Mouse (Mus musculus): ENCODE data around the gene Mnx1. TPM values are rescaled to one million over a fixed set of nuclear protein-coding genes. Genes with fewer than 3 reads are reported as not detected.
A peak's percentile ranks its signal among the peaks of the same experiment; 100 is the strongest.

Mnx1 gene
- polyA plus RNA-seq (2012; rRNA removed) (not detected in 2 replicates), polyA plus RNA-seq (2014; fragmentation: Nextera tagmentation; extraction: Ambion mirVana) (not detected in 2 replicates)

DNA sequence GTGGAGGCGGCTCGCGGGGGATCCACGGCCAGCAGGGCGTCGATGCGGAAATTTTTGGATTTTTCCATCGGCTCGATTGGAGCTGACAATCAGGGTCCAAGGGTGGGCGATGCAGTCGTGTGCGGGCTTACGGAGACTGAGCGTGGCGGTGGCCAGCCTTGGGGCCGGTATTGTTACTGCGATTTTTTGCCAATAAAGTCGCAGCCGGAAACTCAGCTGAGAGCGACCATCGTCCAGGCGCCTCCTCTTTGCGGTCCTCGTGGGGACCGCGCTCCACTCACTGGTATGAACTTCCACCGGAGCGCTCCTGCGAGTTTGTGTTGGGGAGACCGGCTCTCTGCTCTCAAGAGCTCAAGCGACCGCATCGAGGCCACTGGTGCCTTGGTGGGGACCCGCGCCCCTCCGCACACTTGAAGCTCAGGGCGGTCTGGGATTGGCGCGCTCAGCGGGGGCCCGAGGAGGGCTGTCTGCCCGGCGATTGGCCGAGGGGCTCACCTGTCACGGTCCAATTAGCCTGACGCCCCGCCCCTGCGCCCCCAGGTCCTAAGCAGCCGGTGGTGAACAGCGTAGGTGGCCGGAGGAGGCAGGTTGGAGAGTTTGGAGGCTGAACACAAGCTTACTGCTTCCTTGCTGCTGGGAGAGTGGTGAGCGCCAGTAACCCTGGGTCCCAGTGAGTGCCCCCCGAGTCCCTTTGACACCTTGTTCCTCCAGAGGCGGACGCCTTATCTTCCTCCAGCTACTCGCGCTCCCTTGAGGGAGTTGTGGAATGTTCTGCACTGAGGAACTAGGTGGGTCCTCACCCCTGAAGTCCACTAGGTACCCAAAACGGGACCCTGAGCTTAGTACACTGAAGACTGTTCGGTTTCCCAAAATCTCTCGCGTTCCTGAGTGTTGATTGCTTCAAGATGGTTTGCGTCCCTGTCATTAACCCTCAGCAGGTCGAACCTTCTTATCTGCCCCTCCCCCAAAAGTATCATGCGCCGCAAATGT, at the start of gene Mnx1:
Mnx1 (minus strand) TSS at position 263 of the 990 bp plus-strand sequence.
- peak within 1 kb of the TSS in 1 of 2 experiments; percentile 1; a peak in 1 of 4 replicates for H3K4me3 ChIP-seq (ENCODE audit: insufficient read depth in 1 of 2, low read depth in 2 of 2, low read length in 2 of 2)
- peaks cover 93% of the 10 kb centered on the region for H3K27me3 ChIP-seq (ENCODE audit: control insufficient read depth, insufficient read depth, low read length)
- ATAC-seq (ENCODE audit: insufficient read depth) (no peak), DNase-seq (ENCODE audit: low read depth in 3 of 3, low spot score in 3 of 3) (no peak)
- no peaks in the 10 kb centered on the region for H3K9me3 ChIP-seq (ENCODE audit: control insufficient read depth, low read length)
- H3K4me1 ChIP-seq (replicated peaks; ENCODE audit: control insufficient read depth in 2 of 2, insufficient read depth in 2 of 2, low read length in 1 of 2) = no peaks in the 10 kb centered on the region
- H3K36me3 ChIP-seq (replicated peaks; ENCODE audit: control insufficient read depth, insufficient read depth, low read depth) = no peaks in the 10 kb centered on the region
- TF ChIP-seq EP300 (IDR thresholded peaks at IDR 0.05; ENCODE audit: low read depth) (no peak), CTCF (IDR thresholded peaks at IDR 0.05; ENCODE audit: low read depth) (no peak)
- peak within 1 kb of the TSS; percentile 18 for H3K4me2 ChIP-seq (ENCODE audit: low read depth)
- under 1% methylated on average over 65 of the region's 65 CpGs for WGBS (ENCODE audit: insufficient replicate concordance)
- no peak within 1 kb of the TSS for H3K27ac ChIP-seq
- H3K9ac ChIP-seq (replicated peaks) = no peak within 1 kb of the TSS

DNA sequence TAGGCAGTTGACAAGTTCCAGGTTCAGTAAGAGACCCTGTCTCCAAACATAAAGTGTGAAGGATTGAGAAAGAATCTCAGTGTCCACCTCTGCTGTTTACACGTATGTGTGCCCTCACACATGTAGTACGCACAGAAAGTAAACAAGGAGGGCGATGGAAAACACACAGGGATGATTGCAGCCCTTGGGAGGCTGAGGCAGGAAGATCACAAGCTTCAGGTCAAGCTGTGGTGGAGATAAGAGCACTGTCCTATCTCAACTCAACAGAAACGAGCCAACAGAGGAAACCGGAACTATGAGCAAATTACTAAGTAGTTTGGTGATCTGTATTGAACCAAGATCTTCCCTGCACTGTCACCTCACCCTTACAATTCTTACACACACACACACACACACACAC, 38.2 kb upstream of the Mnx1 start:
- no peaks in the 10 kb centered on the region for H3K9me3 ChIP-seq (ENCODE audit: control insufficient read depth, low read length)
- DNase-seq (ENCODE audit: low read depth in 3 of 3, low spot score in 3 of 3) (peak in 2 of 3 experiments; percentile 78 to 80), ATAC-seq (ENCODE audit: insufficient read depth) (0 out of 2 replicates have a peak, but pooled peaks have one; percentile 43)
- H3K27me3 ChIP-seq (ENCODE audit: control insufficient read depth, insufficient read depth, low read length) = no peaks in the 10 kb centered on the region
- H3K36me3 ChIP-seq (replicated peaks; ENCODE audit: control insufficient read depth, insufficient read depth, low read depth) = no peaks in the 10 kb centered on the region
- peaks cover 0 to 4% of the 10 kb centered on the region in 2 experiments; a peak in 1 of 4 replicates for H3K4me1 ChIP-seq (replicated peaks; ENCODE audit: control insufficient read depth in 2 of 2, insufficient read depth in 2 of 2, low read length in 1 of 2)
- H3K4me2 ChIP-seq (ENCODE audit: low read depth) = no peak overlapping the region
- WGBS (ENCODE audit: insufficient replicate concordance) = 45% methylated on average over 5 of the region's 5 CpGs
- H3K27ac ChIP-seq = no peak overlapping the region
- TF ChIP-seq EP300 (IDR thresholded peaks at IDR 0.05; ENCODE audit: low read depth) (no peak), CTCF (IDR thresholded peaks at IDR 0.05; ENCODE audit: low read depth) (no peak)
- no peak overlapping the region for H3K4me3 ChIP-seq (ENCODE audit: insufficient read depth in 1 of 2, low read depth in 2 of 2, low read length in 2 of 2)
- no peak overlapping the region for H3K9ac ChIP-seq (replicated peaks)

DNA sequence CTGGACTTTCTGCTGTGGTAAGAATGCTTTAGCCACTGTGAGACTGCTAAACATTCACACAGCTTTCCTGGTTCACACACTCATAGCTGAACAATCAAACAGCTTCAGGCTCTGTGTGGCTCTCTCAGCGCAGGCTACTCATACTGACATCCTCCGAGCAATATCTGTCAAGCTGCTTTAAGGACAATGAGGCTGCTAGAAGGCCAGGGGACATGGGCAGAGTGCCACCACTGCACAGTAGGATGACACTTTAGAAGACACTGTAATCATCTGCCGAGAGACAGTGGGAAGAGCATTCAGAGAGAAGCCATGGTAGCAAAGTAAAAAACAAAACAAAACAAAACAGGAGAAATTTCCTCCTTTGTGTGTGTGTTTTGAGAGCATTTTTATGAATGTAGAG, 37.6 kb upstream of the Mnx1 start:
- no peak overlapping the region for H3K4me2 ChIP-seq (ENCODE audit: low read depth)
- peaks cover 0 to 4% of the 10 kb centered on the region in 2 experiments; a peak in 1 of 4 replicates for H3K4me1 ChIP-seq (replicated peaks; ENCODE audit: control insufficient read depth in 2 of 2, insufficient read depth in 2 of 2, low read length in 1 of 2)
- WGBS (ENCODE audit: insufficient replicate concordance) = 56% methylated on average over 3 of the region's 3 CpGs
- no peak overlapping the region for H3K27ac ChIP-seq
- no peaks in the 10 kb centered on the region for H3K27me3 ChIP-seq (ENCODE audit: control insufficient read depth, insufficient read depth, low read length)
- TF ChIP-seq EP300 (IDR thresholded peaks at IDR 0.05; ENCODE audit: low read depth) = no peak
- no peak for TF ChIP-seq CTCF (IDR thresholded peaks at IDR 0.05; ENCODE audit: low read depth)
- H3K9ac ChIP-seq (replicated peaks) = no peak overlapping the region
- no peak overlapping the region for H3K4me3 ChIP-seq (ENCODE audit: insufficient read depth in 1 of 2, low read depth in 2 of 2, low read length in 2 of 2)
- H3K36me3 ChIP-seq (replicated peaks; ENCODE audit: control insufficient read depth, insufficient read depth, low read depth) = no peaks in the 10 kb centered on the region
- no peaks in the 10 kb centered on the region for H3K9me3 ChIP-seq (ENCODE audit: control insufficient read depth, low read length)
- ATAC-seq (ENCODE audit: insufficient read depth) (no peak), DNase-seq (ENCODE audit: low read depth in 3 of 3, low spot score in 3 of 3) (peak in 1 of 3 experiments; percentile 15)

DNA sequence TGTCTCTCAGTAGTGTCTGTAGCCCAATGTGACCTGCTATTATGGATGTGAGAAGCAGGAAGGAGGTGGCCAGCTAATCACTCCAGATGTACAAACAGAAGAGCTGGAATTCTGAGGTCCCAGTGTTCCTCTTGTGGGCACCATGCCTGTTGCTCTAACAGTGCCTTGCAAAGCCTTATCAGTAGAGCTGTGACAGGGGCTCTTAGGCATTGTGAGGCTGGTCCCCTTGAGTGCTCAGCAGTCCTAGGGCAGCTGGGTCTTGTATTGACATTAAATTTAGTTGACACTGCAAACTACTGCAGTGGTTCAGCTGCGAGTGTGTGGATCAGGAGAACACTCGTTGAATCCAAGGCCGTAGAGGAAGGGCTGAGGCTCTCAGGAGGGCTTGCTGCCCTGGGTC, 28.7 kb upstream of the Mnx1 start:
- H3K4me2 ChIP-seq (ENCODE audit: low read depth) = no peak overlapping the region
- no peaks in the 10 kb centered on the region for H3K36me3 ChIP-seq (replicated peaks; ENCODE audit: control insufficient read depth, insufficient read depth, low read depth)
- DNase-seq (ENCODE audit: low read depth in 3 of 3, low spot score in 3 of 3) (no peak), ATAC-seq (ENCODE audit: insufficient read depth) (no peak)
- H3K27ac ChIP-seq = no peak overlapping the region
- no peaks in the 10 kb centered on the region for H3K9me3 ChIP-seq (ENCODE audit: control insufficient read depth, low read length)
- WGBS (ENCODE audit: insufficient replicate concordance) = 46% methylated on average over 3 of the region's 3 CpGs
- TF ChIP-seq EP300 (IDR thresholded peaks at IDR 0.05; ENCODE audit: low read depth) (no peak), CTCF (IDR thresholded peaks at IDR 0.05; ENCODE audit: low read depth) (no peak)
- no peak overlapping the region for H3K4me3 ChIP-seq (ENCODE audit: insufficient read depth in 1 of 2, low read depth in 2 of 2, low read length in 2 of 2)
- no peaks in the 10 kb centered on the region for H3K4me1 ChIP-seq (replicated peaks; ENCODE audit: control insufficient read depth in 2 of 2, insufficient read depth in 2 of 2, low read length in 1 of 2)
- no peaks in the 10 kb centered on the region for H3K27me3 ChIP-seq (ENCODE audit: control insufficient read depth, insufficient read depth, low read length)
- no peak overlapping the region for H3K9ac ChIP-seq (replicated peaks)

DNA sequence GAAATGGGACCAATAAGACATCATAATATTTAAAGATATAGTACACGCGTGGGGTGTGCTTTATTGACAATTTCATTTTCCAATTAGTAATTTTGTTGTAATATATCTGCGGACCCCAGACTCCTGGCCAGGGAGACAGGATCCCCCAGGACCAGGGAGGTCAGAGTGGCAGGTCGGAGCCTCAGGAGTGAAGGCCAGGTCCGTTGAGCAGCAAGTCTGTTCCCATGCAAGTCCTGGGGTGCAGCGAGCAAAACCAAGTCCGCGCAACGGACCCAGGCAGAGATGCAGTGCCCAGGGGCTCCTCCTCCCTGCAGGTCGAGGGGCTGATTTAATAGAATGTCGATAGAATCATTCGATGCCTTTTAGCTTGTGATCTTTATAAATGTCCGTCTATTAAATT, 9.1 kb upstream of the Mnx1 start:
- ATAC-seq (ENCODE audit: insufficient read depth) = no peak
- 26% methylated on average over 13 of the region's 13 CpGs for WGBS (ENCODE audit: insufficient replicate concordance)
- Histone ChIP-seq H3K27me3 (ENCODE audit: control insufficient read depth, insufficient read depth, low read length) (peaks cover 60% of the 10 kb centered on the region), H3K4me3 (ENCODE audit: insufficient read depth in 1 of 2, low read depth in 2 of 2, low read length in 2 of 2) (no peak overlapping the region), H3K36me3 (replicated peaks; ENCODE audit: control insufficient read depth, insufficient read depth, low read depth) (no peaks in the 10 kb centered on the region), H3K9me3 (ENCODE audit: control insufficient read depth, low read length) (no peaks in the 10 kb centered on the region), H3K4me2 (ENCODE audit: low read depth) (no peak overlapping the region), H3K4me1 (replicated peaks; ENCODE audit: control insufficient read depth in 2 of 2, insufficient read depth in 2 of 2, low read length in 1 of 2) (no peaks in the 10 kb centered on the region), H3K9ac (replicated peaks) (no peak overlapping the region), H3K27ac (no peak overlapping the region)
- TF ChIP-seq EP300 (IDR thresholded peaks at IDR 0.05; ENCODE audit: low read depth) (no peak), CTCF (IDR thresholded peaks at IDR 0.05; ENCODE audit: low read depth) (no peak)
- DNase-seq (ENCODE audit: low read depth in 3 of 3, low spot score in 3 of 3) = no peak
